Mouse (Mus musculus) myocyte (in vitro differentiated cells): ENCODE measurements around the gene Zfp771.

Experiments
- CEBPB ChIP-seq: IDR thresholded peaks from 2 replicates; pipeline ENCODE4 v1.6.1; 2011; ENCODE audit warnings: mild to moderate bottlenecking, moderate library complexity; ENCODE audit not compliant: poor library complexity, insufficient read depth, severe bottlenecking
- E2F4 ChIP-seq: IDR thresholded peaks from one replicate; pipeline ENCODE4 v1.6.1; 2011; ENCODE audit warnings: mild to moderate bottlenecking, control low read depth, moderate library complexity; ENCODE audit not compliant: insufficient read depth
- MAX ChIP-seq: IDR thresholded peaks from one replicate; pipeline ENCODE4 v1.6.1; 2011; ENCODE audit warnings: low read depth, mild to moderate bottlenecking, control low read depth
- MYOD1 ChIP-seq, 3 experiments: IDR thresholded peaks; one replicate each; pipeline ENCODE4 v1.6.1; 2011; ENCODE audit warnings: control low read depth in 2 of 3, low read depth in 2 of 3, mild to moderate bottlenecking in 2 of 3, moderate library complexity in 1 of 3; ENCODE audit not compliant: insufficient read length in 2 of 3, control insufficient read depth in 1 of 3
- MYOG ChIP-seq, 3 experiments: IDR thresholded peaks; one replicate each; pipeline ENCODE4 v1.6.1; 2011; ENCODE audit warnings: control low read depth in 2 of 3, low read depth in 2 of 3, mild to moderate bottlenecking in 2 of 3; ENCODE audit not compliant: insufficient read length in 2 of 3, control insufficient read depth in 1 of 3, insufficient read depth in 1 of 3
- POLR2A ChIP-seq: IDR thresholded peaks from one replicate; pipeline ENCODE4 v1.6.1; 2011; ENCODE audit warnings: low read depth, mild to moderate bottlenecking, control low read depth, moderate library complexity; ENCODE audit not compliant: insufficient read length
- POLR2AphosphoS2 ChIP-seq: IDR thresholded peaks from one replicate; pipeline ENCODE4 v1.6.1; 2011; ENCODE audit warnings: low read depth, control low read depth; ENCODE audit not compliant: insufficient read length
- REST ChIP-seq: IDR thresholded peaks from one replicate; pipeline ENCODE4 v1.6.1; 2011; ENCODE audit warnings: mild to moderate bottlenecking, control low read depth, moderate library complexity; ENCODE audit not compliant: insufficient read depth, insufficient read length
- SRF ChIP-seq: IDR thresholded peaks from one replicate; pipeline ENCODE4 v1.6.1; 2011; ENCODE audit warnings: low read depth; ENCODE audit not compliant: control insufficient read depth, insufficient read length
- TCF12 ChIP-seq: IDR thresholded peaks from one replicate; pipeline ENCODE4 v1.6.1; 2011; ENCODE audit warnings: mild to moderate bottlenecking, control low read depth; ENCODE audit not compliant: poor library complexity, insufficient read depth, severe bottlenecking
- TCF3 ChIP-seq: IDR thresholded peaks from one replicate; pipeline ENCODE4 v1.6.1; 2011; ENCODE audit warnings: low read depth, control low read depth; ENCODE audit not compliant: insufficient read length
- USF1 ChIP-seq: IDR thresholded peaks from one replicate; pipeline ENCODE4 v1.6.1; 2011; ENCODE audit warnings: low read depth, mild to moderate bottlenecking, control low read depth, moderate library complexity

DNA sequence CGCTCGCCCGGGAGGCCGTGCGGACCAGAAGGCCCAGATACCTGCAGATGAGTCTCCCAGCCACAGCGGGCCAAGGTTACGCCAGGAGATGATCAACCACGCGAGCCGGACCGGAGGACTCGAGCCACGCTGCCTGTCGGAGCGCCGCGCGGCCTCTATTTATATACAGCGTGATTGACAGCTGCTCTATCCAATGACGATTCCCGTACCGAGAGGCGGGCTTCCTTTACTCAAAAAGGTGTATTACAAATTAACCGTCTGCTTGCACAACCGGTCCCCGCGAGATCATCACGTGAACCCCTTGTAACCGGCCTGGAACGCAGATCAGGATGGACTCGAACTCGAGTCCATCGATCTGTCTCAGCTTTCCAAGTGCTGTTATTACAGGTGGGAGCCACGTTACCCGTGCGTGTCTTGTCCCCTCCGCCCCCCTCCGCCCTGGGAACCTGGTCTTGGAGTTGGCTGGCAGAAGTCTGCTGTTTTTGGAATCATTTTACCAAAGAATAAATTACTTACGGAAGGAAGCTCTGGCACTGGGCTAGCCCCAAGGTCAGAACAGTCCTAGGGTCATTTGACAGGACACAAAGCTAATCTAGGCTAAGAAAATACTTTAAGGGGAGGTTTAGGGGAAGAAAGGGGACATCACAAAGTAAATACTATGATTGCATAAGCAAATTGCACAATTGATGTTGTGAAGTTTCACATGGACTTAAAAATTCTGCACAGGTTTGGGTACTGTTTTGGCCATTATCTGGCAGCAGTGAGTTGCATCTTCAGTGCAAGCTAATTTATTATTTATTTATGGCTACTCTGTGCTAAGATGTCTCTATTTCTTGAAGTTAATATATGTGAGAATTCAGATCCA is 30.1 kb downstream of the Zfp771 start, which contains the start of gene Sephs2:
- TF ChIP-seq MYOG (IDR thresholded peaks at IDR 0.05; ENCODE audit: control insufficient read depth in 1 of 3, insufficient read depth in 1 of 3, insufficient read length in 2 of 3, low read depth in 2 of 3) = no peak
- no peak for TF ChIP-seq E2F4
- TF ChIP-seq POLR2A = peak; percentile 97
- TF ChIP-seq POLR2AphosphoS2 = peak; percentile 93
- TF ChIP-seq TCF12 = no peak
- TF ChIP-seq REST = peak; percentile 20
- 0 out of 2 replicates have a peak, but pooled peaks have one; percentile 45 for TF ChIP-seq CEBPB
- TF ChIP-seq MYOD1 (IDR thresholded peaks at IDR 0.05; ENCODE audit: control insufficient read depth in 1 of 3, insufficient read length in 2 of 3, low read depth in 2 of 3) = peak in 1 of 3 experiments; percentile 3
- peak; percentile 42 for TF ChIP-seq USF1
- TF ChIP-seq TCF3 = no peak
- no peak for TF ChIP-seq MAX
- TF ChIP-seq SRF = no peak
